8 mouse cellular contexts compared by ENCODE assay signal in the genomic region with DNA sequence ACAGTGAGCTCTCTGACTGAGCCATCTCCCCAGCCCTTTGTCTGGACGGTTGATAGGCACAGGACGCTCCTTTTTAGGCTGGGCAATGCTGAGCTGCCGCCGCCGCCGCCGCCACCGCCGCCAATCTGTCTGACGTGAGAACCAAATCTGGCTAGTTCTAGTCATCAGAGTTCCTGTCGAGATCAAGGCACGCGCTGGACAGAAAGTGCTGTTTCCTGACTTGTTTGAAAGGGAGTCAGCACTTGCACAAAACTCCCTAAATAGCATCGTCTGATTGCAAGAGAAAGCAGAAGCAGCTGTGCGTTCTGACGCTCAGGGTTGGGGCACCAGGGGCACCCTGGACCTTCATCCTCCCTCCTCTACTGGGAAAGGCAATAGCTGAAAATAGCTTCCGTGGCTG.
DNase-seq lines count a peak whose midpoint lies in the region; ATAC-seq lines count a peak whose summit lies in the region.

No protein-coding gene starts in this region.

- peak; percentile 42 for ATAC-seq in frontal cortex, adult (ENCODE audit: low TSS enrichment)

- no peak for DNase-seq in frontal cortex, postnatal 25 days (ENCODE audit: low spot score in 2 of 2)
- DNase-seq in thymus, postnatal 25 days = peak; percentile 6
- DNase-seq in thymus, postnatal 36 days = no peak
- DNase-seq in layer of hippocampus, adult 9-11 months = peak; percentile 92
- DNase-seq in naive thymus-derived CD4-positive, alpha-beta T cell, adult 2 months (ENCODE audit: low read depth) = peak; percentile 22
- DNase-seq in cerebellum, postnatal 4 days (ENCODE audit: low spot score in 2 of 2) = no peak
- no peak for DNase-seq in retina, embryonic 14.5 days (ENCODE audit: low spot score)

Comparison
In these comparisons a context has a peak if more than half of its experiments do, and no peak if none do; other contexts are left out.
1. DNase-seq: peak in thymus, postnatal 25 days (single experiment), layer of hippocampus, adult 9-11 months (single experiment) and naive thymus-derived CD4-positive, alpha-beta T cell, adult 2 months (single experiment); none in frontal cortex, postnatal 25 days (0 of 2), thymus, postnatal 36 days (0 of 2), cerebellum, postnatal 4 days (0 of 2) and retina, embryonic 14.5 days (single experiment).